Mouse (Mus musculus) spleen, adult 2 months (tissue): ENCODE data around the gene Brms1.

Experiments used
- CTCF ChIP-seq: fragments of 200-500 bp; IDR thresholded peaks from 2 replicates; pipeline ENCODE4 v1.5.1; 2011; ENCODE audit warnings: mild to moderate bottlenecking, inconsistent platforms; ENCODE audit not compliant: insufficient read depth, insufficient read length, insufficient replicate concordance; ENCODE audit errors: extremely low read depth
- POLR2A ChIP-seq: fragments of 200-500 bp; IDR thresholded peaks from 2 replicates; pipeline ENCODE4 v1.6.1; 2011; ENCODE audit warnings: low read depth, low read length, inconsistent platforms

DNA sequence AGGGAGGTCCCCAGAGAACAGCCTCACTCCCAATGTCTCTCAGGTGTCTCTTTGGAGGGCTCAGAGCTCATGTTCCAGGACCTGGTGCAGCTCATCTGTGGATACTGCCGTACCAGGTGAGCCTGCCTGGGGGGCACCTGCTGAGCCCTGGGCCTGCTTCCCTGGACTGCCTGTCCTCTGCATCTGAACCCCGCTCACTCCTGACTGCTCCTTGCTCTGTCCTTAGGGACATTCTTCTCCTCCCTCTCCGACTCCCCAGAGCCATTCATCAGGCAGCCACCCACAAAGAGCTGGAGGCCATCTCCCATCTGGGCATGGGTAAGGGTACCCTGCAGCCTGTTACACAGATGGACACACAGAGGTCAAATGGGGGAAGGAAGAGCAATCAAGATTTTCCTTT is 10.4 kb downstream of the Brms1 start:
- TF ChIP-seq CTCF (no peak), POLR2A (no peak)
